Mouse (Mus musculus) neutrophil, adult 65 days (primary cell): Measurements from ENCODE around the gene Tac4. TPM values are rescaled to one million over a fixed set of nuclear protein-coding genes. Genes with fewer than 3 reads are reported as not detected.

Experiments
- total RNA-seq: library from RNA; stranded (reverse); gene quantifications from 2 replicates; pipeline ENCODE4 v1.2.4, GENCODE M21; 2023

The Tac4 gene
- total RNA-seq: 0.43 TPM in 1 of 2 replicates, not detected in the other

DNA sequence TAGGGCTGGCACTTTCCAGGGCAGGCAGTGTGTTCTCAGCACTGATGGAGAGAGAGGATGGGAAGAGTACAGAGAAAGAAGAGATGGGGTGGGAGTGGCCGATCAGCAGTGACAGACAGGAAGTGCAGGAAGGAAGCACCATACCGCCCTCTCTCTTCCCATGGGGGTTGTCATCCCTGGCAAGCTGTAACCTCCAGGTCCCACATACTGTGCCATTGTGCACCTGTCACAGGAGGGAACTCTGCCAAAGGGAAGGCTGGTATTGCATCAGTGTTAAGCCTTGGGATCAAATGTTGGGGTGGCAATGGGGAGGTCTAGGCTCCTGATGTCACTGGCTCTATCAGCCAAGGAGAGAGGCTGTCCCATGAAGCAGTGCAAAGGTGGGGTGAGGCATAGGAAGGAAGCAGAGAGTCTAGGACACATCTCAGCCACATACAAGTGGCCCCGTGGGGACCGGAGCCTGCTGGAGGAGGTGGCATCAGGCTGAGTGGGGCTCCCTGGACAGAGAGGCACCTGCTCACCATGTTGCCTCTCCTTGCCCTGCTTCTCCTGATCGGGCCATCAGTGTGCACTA, at the start of gene Tac4:
TSS of gene Tac4 (plus strand) at position 352 of the 574 bp plus-strand sequence.

DNA sequence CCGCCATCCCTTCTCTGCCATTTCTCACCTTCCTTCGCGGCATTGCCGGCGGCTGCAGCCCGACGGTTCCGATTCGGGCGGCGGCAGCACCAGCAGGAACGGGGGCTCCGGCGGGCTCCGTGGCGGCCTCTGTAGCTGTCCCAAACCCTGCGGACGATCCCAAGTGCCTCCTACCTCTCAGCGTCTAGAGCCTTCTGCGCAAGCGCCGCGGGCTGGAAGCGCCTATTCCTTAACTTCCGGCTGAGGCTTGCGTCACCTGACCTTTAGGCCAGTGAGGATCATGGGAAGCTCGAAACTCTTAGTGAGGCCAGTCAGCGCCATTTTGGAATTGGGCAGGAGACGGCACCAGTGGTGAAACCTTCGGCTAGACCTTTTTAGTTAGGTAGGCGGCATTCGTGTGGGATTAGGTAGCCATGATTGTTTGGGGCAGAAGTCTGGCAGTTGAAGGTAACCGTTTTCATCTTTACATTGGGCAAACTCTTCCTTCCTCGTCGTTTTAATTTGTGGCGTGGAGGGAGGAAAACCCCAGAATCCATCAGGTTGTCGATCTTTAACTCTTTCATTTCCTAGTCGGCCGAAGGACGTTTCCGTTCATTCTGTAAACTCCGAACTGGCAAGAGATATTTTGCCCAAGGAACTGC, 48.8 kb downstream of the Tac4 start, which contains the start of gene Kat7:
TSS of gene Kat7 (minus strand) at position 240 of the 641 bp plus-strand sequence.

Other genes starting within 250 kb of the Tac4 start
- 2.2 and 4.4 TPM in 2 replicates for gene Pdk2, start 220.2 kb upstream of the Tac4 start, total RNA-seq
- gene Itga3, start 184.7 kb upstream of the Tac4 start, total RNA-seq: not detected in 2 replicates
- not detected in 2 replicates for gene Dlx3, start 141.4 kb upstream of the Tac4 start, total RNA-seq
- not detected in 2 replicates for gene Dlx4, start 115.3 kb upstream of the Tac4 start, total RNA-seq
- 110 and 126 TPM in 2 replicates for gene Kat7, start 48.7 kb downstream of the Tac4 start, total RNA-seq
- gene Fam117a, start 75.5 kb downstream of the Tac4 start, total RNA-seq: 58.5 and 61.6 TPM in 2 replicates
- 45.8 and 63.5 TPM in 2 replicates for gene Slc35b1, start 123.2 kb downstream of the Tac4 start, total RNA-seq
- 117 and 133 TPM in 2 replicates for gene Spop, start 152.6 kb downstream of the Tac4 start, total RNA-seq